Mouse (Mus musculus): ENCODE measurements around the gene Wdr72.

The Wdr72 gene

GRCm38 (mm10) chr9:74109761-74110460, at the start of gene Wdr72:
Wdr72 (plus strand) TSS chr9:74110356.
- DNase-seq: peak; percentile 85

GRCm38 (mm10) chr9:74066278-74066677, 43.9 kb upstream of the Wdr72 start:
- DNase-seq: no peak

GRCm38 (mm10) chr9:74066766-74067165, 43.4 kb upstream of the Wdr72 start:
- DNase-seq: no peak

GRCm38 (mm10) chr9:74075958-74076357, 34.2 kb upstream of the Wdr72 start:
- peak; percentile 34 for DNase-seq

GRCm38 (mm10) chr9:74078458-74078857, 31.7 kb upstream of the Wdr72 start:
- peak; percentile 20 for DNase-seq

GRCm38 (mm10) chr9:74080241-74080640, 29.9 kb upstream of the Wdr72 start:
- peak; percentile 17 for DNase-seq

GRCm38 (mm10) chr9:74101591-74101990, 8.6 kb upstream of the Wdr72 start:
- peak; percentile 54 for DNase-seq

GRCm38 (mm10) chr9:74102615-74103014, 7.5 kb upstream of the Wdr72 start:
- no peak for DNase-seq

GRCm38 (mm10) chr9:74110461-74110816, 283 bp downstream of the Wdr72 start:
- no peak for DNase-seq

- DNase-seq: peak; percentile 32
Measured at GRCm38 (mm10) chr9:74112526-74112925, 2.4 kb downstream of the Wdr72 start.

- DNase-seq: no peak
Measured at GRCm38 (mm10) chr9:74126222-74126621, 16.1 kb downstream of the Wdr72 start.

GRCm38 (mm10) chr9:74134010-74134409, 23.9 kb downstream of the Wdr72 start:
- DNase-seq: no peak

- peak; percentile 66 for DNase-seq
Measured at GRCm38 (mm10) chr9:74141864-74142263, 31.7 kb downstream of the Wdr72 start.

- DNase-seq: no peak
Measured at GRCm38 (mm10) chr9:74142705-74143104, 32.5 kb downstream of the Wdr72 start.

GRCm38 (mm10) chr9:74145203-74145602, 35.0 kb downstream of the Wdr72 start:
- no peak for DNase-seq

- no peak for DNase-seq
Measured at GRCm38 (mm10) chr9:74148306-74148705, 38.1 kb downstream of the Wdr72 start.

- DNase-seq: no peak
Measured at GRCm38 (mm10) chr9:74160361-74160933, 50.3 kb downstream of the Wdr72 start.

GRCm38 (mm10) chr9:74165697-74166096, 55.5 kb downstream of the Wdr72 start:
- DNase-seq: no peak

GRCm38 (mm10) chr9:74169904-74170303, 59.7 kb downstream of the Wdr72 start:
- DNase-seq: no peak

- no peak for DNase-seq
Measured at GRCm38 (mm10) chr9:74186748-74187400, 76.7 kb downstream of the Wdr72 start.

GRCm38 (mm10) chr9:74187401-74188029, 77.4 kb downstream of the Wdr72 start:
- no peak for DNase-seq

- DNase-seq: no peak
Measured at GRCm38 (mm10) chr9:74194898-74195297, 84.7 kb downstream of the Wdr72 start.

GRCm38 (mm10) chr9:74228272-74228671, 118.1 kb downstream of the Wdr72 start:
- DNase-seq: no peak

GRCm38 (mm10) chr9:74241292-74241691, 131.1 kb downstream of the Wdr72 start:
- no peak for DNase-seq

Data from kidney, postnatal 14 days (tissue).